Mouse (Mus musculus) cerebellum, adult 2 months (tissue): ENCODE results near the gene Layn. TPM values are rescaled to one million over a fixed set of nuclear protein-coding genes. Genes with fewer than 3 reads are reported as not detected.
A peak's percentile ranks its signal among the peaks of the same experiment; 100 is the strongest.

ENCODE experiments used
- DNase-seq, 2 experiments: peaks; one replicate each; pipeline ENCODE4 v3.0.0; 2021
- H3K27ac ChIP-seq: fragments of 200-500 bp; 2 replicates; pipeline ENCODE4 v1.5.1; 2012; ENCODE audit warnings: low read length, control low read depth, inconsistent platforms; ENCODE audit not compliant: insufficient read depth
- H3K27me3 ChIP-seq: fragments of 200-500 bp; 2 replicates; pipeline ENCODE4 v1.6.1; 2012; ENCODE audit warnings: inconsistent platforms, mild to moderate bottlenecking, low read length, moderate library complexity; ENCODE audit not compliant: control insufficient read depth, insufficient read depth
- H3K4me1 ChIP-seq: fragments of 200-500 bp; 2 replicates; pipeline ENCODE4 v1.6.1; 2011; ENCODE audit warnings: low read length; ENCODE audit not compliant: control insufficient read depth, insufficient read depth
- H3K4me3 ChIP-seq: fragments of 200-500 bp; replicated peaks from 2 replicates; pipeline ENCODE3; 2011; ENCODE audit warnings: mild to moderate bottlenecking, low read depth, low read length, control low read depth; ENCODE audit not compliant: insufficient read depth
- CTCF ChIP-seq: fragments of 200-500 bp; IDR thresholded peaks from 2 replicates; pipeline ENCODE4 v1.5.1; 2011; ENCODE audit warnings: low read depth, mild to moderate bottlenecking, control low read depth, low read length, moderate library complexity, borderline replicate concordance; ENCODE audit not compliant: insufficient read depth
- POLR2A ChIP-seq: fragments of 200-500 bp; IDR thresholded peaks from 2 replicates; pipeline ENCODE4 v1.6.1; 2011; ENCODE audit warnings: low read length, control low read depth, borderline replicate concordance; ENCODE audit not compliant: insufficient read depth
- WGBS: fragments of 180-500 bp; shearing (Covaris S2); methylation state at CpG from one replicate; pipeline ENCODE4 v1.1.7; 2018; 5-methylcytosine and 5-hydroxymethylcytosine counted together
- polyA plus RNA-seq: library from polyadenylated mRNA; depleted of rRNA; stranded (reverse); fragments of >200 nt; gene quantifications from 2 replicates; pipeline ENCODE4 v1.2.3, GENCODE M21; 2012

Gene Layn
- polyA plus RNA-seq, 1 experiment = 7.2 TPM

DNA sequence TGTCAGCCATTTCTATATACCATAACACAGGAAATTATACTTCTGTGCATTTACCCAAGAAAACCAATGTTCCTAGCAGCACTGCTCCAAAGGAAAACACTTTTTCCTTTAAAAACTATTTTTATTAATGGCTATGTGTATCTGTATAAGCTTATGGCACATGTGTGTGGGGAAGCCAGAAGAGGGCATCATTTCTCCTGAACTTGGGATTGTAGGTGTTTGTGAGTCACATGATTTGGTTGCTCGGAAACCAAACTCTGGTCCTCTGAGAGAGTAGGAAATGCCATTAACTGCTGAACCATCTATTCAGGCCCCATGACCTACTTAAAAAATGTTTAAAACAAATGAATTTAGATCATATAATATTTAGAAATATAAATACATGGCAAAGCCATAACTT lies 49.9 kb downstream of the Layn start:
- Histone ChIP-seq H3K4me1 (no peaks in the 10 kb centered on the region), H3K27ac (no peak overlapping the region), H3K4me3 (no peak overlapping the region), H3K27me3 (no peaks in the 10 kb centered on the region)
- TF ChIP-seq POLR2A = no peak
- TF ChIP-seq CTCF = no peak
- no peak for DNase-seq
- 94% methylated on average over 1 of the region's 1 CpGs for WGBS

DNA sequence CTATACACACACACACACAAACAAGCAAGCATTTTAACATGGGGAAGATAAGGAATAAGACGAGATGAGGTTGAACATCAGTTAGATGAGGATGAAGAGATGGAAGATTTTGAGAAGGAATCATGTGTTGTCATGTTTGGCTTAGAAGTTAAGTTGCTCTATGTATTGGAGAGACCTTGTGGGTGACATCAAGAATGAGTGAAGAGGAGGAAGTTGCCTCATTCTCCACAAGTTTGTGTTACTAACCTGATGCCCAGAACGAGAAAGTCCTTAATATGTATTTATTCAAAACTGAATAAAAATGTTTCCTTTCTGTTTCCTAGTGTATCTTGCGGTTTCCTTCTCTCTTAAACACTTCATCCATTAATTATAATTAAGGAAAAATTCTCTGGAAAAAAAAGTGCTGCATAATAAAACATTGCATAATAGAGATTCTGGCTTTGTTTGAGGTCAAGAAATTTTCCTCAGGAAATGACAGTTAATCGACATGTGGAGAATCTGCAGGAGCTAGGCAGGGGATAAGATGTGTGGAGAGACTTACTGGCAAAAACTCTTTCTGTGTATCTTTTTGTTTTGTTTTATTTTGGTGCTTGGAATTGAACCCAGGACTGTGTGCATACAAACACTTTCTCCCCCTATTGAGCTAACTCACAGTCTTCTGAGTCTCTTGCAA lies 55.6 kb downstream of the Layn start:
- H3K27ac ChIP-seq = no peak overlapping the region
- no peaks in the 10 kb centered on the region for H3K4me1 ChIP-seq
- no peak for DNase-seq
- no peak for TF ChIP-seq CTCF
- no peak for TF ChIP-seq POLR2A
- 89% methylated on average over 4 of the region's 4 CpGs for WGBS
- H3K4me3 ChIP-seq = no peak overlapping the region
- no peaks in the 10 kb centered on the region for H3K27me3 ChIP-seq

DNA sequence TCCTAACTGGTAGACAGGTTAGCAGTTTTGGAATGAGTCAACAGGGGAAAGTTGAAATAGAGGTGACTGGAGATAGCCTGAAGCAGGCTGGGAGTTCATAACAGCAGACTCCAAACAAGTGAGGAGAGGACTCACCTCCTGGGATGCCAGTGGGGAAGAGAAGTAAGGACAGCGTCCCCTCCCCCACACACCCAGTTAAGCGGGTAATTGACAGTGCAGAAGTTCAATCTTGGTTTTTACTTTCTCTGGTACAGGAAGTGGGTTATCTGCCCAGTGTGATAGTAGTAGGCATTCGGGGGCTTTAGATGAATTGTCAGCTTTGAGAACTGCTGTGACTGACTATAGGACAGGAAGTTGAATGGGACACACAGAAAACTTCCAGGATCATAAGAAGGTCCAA lies 56.5 kb downstream of the Layn start:
- Histone ChIP-seq H3K4me3 (no peak overlapping the region), H3K4me1 (no peaks in the 10 kb centered on the region), H3K27me3 (no peaks in the 10 kb centered on the region), H3K27ac (no peak overlapping the region)
- DNase-seq = no peak
- TF ChIP-seq POLR2A (no peak), CTCF (no peak)
- WGBS = 78% methylated on average over 3 of the region's 3 CpGs

DNA sequence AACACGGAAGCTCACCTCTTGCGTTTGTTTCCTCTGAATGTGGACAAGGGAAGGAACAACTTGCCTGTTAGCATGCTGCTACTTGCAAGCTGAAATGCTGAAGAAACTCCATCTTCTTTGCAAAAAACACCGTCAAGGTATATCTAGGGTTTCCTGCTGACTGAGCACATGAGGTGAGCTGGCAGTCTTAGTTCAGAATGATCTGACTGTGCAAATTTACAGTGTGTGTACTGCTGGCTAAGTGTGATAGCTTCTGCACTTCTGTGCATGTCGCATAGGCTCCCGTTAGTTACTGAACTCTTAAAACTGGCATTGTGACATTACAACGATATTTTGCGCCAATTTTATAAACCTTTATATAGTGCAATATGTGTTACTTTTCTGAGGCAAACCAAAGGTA lies 57.2 kb downstream of the Layn start:
- no peak overlapping the region for H3K27ac ChIP-seq
- no peak overlapping the region for H3K4me3 ChIP-seq
- H3K4me1 ChIP-seq = no peaks in the 10 kb centered on the region
- DNase-seq = no peak
- no peak for TF ChIP-seq CTCF
- TF ChIP-seq POLR2A = no peak
- 80% methylated on average over 7 of the region's 7 CpGs for WGBS
- no peaks in the 10 kb centered on the region for H3K27me3 ChIP-seq

DNA sequence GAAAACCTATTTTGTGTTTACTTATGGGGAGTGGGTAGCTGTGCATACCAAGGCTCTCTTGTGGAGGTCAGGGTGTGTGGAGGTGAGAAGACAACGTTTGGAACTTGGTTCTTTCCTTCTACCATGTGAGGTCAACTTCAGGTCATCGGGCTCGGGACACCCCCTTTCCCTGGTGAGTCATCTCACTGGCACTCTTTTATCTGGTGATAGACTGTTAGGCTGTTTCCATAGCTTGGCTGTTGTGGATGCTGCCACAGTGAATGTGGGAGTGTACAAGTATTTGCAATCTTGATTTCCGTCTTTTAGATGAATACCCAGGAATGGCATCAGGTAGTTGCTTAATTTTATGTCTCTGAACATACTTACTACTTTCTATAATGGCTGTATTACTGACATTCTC lies 61.2 kb downstream of the Layn start:
- TF ChIP-seq CTCF = no peak
- TF ChIP-seq POLR2A = no peak
- Histone ChIP-seq H3K4me3 (no peak overlapping the region), H3K4me1 (no peaks in the 10 kb centered on the region), H3K27ac (no peak overlapping the region), H3K27me3 (no peaks in the 10 kb centered on the region)
- 67% methylated on average over 4 of the region's 4 CpGs for whole genome bisulfite sequencing
- DNase-seq = no peak

DNA sequence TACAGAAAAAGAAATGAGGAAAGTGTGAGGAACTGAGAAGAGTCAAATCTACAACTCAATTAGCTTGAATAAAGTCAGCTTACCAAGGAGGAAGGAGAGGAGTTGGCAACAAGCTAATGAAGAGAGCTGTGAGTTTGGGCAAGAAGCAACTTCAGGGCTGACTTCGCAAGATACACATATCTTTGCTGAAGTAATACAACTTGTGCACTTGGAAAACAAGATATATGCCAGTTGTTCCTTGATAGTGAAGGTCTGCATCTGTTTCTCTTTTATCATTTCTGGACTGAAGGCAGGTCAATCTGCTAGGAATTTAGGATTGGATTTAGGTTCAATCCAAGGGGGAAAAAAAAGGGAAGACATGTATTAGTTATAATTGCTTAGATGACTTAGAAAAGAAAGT lies 63.2 kb downstream of the Layn start:
- H3K4me3 ChIP-seq = no peak overlapping the region
- no peaks in the 10 kb centered on the region for H3K4me1 ChIP-seq
- H3K27ac ChIP-seq = no peak overlapping the region
- DNase-seq = no peak
- no peaks in the 10 kb centered on the region for H3K27me3 ChIP-seq
- no peak for TF ChIP-seq CTCF
- TF ChIP-seq POLR2A = no peak
- WGBS = 98% methylated on average over 1 of the region's 1 CpGs

DNA sequence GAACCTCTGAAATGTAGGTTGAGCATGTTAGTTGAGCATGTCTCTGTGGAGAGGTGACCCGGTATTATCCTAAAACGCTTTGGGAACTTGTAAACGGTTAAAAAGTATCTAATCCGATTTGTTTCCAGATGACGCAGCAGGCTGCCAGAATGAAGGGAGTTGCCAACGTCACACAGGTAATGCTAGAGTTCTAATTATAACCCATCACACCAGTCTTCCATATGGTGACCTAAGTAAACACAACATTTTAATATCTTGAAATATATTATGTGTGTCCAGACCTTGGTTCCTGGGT lies 67.3 kb downstream of the Layn start:
- no peak for TF ChIP-seq POLR2A
- no peak for TF ChIP-seq CTCF
- H3K27ac ChIP-seq = no peak overlapping the region
- H3K4me1 ChIP-seq = no peaks in the 10 kb centered on the region
- WGBS = 1% methylated on average over 6 of the region's 6 CpGs
- no peaks in the 10 kb centered on the region for H3K27me3 ChIP-seq
- H3K4me3 ChIP-seq = no peak overlapping the region
- peak in 1 of 2 experiments; percentile 45 for DNase-seq

DNA sequence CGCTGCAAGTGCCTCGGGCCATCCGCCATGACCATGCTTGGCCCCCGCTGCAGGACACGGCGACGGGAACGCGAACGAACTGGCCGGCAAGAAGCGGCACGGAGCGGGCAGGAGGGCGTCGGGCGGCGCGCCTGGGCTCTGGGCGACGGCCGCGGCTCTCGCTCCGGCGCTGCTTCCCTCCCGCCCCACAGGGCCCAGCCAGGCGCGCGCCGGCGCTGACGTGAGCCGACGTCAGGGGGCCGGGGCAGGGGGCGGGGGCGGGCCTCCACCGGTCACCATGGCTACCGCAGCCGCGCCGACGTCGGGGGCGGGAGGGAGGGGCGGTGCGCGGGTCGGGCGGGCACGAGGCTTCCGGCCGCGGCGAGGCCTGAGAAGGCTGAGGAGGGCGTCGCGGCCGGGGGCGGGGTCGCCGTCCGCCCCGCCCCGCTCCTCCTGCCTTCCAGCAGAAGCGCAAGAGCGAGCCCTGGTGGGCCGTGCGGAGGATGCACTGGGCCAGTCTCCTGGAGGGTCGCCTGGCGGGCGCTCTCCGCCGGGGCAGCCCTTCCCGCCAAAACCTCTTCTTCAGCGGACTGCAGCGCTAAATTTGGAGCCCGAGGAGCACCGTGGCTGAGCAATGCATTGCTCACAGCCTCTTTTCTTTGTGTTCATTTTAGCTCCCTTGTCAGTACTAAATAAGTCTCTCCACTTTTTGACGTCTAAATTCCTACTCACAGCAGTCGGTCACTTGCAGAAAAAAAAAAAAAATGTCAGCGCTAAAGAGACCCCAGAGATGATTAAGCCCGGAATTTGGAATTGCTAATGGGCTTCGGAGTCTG lies 67.8 kb downstream of the Layn start, which contains the start of gene Sik2:
Gene Sik2 (minus strand): TSS at position 233 of the 815 bp plus-strand sequence.
- H3K27me3 ChIP-seq = no peaks in the 10 kb centered on the region
- H3K4me1 ChIP-seq = no peaks in the 10 kb centered on the region
- under 1% methylated on average over 74 of the region's 85 CpGs for WGBS
- peak; percentile 89 to 92 for DNase-seq
- peak within 1 kb of the TSS; percentile 87 for H3K27ac ChIP-seq
- peak; percentile 82 for TF ChIP-seq CTCF
- TF ChIP-seq POLR2A = peak; percentile 78
- peak within 1 kb of the TSS; percentile 88 for H3K4me3 ChIP-seq
